Mouse (Mus musculus) myocyte (in vitro differentiated cells): ENCODE measurements around the gene Morn1.

Experiments used
- E2F4 ChIP-seq: IDR thresholded peaks from one replicate; pipeline ENCODE4 v1.6.1; 2011; ENCODE audit warnings: mild to moderate bottlenecking, control low read depth, moderate library complexity; ENCODE audit not compliant: insufficient read depth
- MAX ChIP-seq: IDR thresholded peaks from one replicate; pipeline ENCODE4 v1.6.1; 2011; ENCODE audit warnings: low read depth, mild to moderate bottlenecking, control low read depth
- MYOG ChIP-seq, 3 experiments: IDR thresholded peaks; one replicate each; pipeline ENCODE4 v1.6.1; 2011; ENCODE audit warnings: control low read depth in 2 of 3, low read depth in 2 of 3, mild to moderate bottlenecking in 2 of 3; ENCODE audit not compliant: insufficient read length in 2 of 3, control insufficient read depth in 1 of 3, insufficient read depth in 1 of 3
- POLR2A ChIP-seq: IDR thresholded peaks from one replicate; pipeline ENCODE4 v1.6.1; 2011; ENCODE audit warnings: low read depth, mild to moderate bottlenecking, control low read depth, moderate library complexity; ENCODE audit not compliant: insufficient read length
- POLR2AphosphoS2 ChIP-seq: IDR thresholded peaks from one replicate; pipeline ENCODE4 v1.6.1; 2011; ENCODE audit warnings: low read depth, control low read depth; ENCODE audit not compliant: insufficient read length
- REST ChIP-seq: IDR thresholded peaks from one replicate; pipeline ENCODE4 v1.6.1; 2011; ENCODE audit warnings: mild to moderate bottlenecking, control low read depth, moderate library complexity; ENCODE audit not compliant: insufficient read depth, insufficient read length
- SRF ChIP-seq: IDR thresholded peaks from one replicate; pipeline ENCODE4 v1.6.1; 2011; ENCODE audit warnings: low read depth; ENCODE audit not compliant: control insufficient read depth, insufficient read length
- TCF12 ChIP-seq: IDR thresholded peaks from one replicate; pipeline ENCODE4 v1.6.1; 2011; ENCODE audit warnings: mild to moderate bottlenecking, control low read depth; ENCODE audit not compliant: poor library complexity, insufficient read depth, severe bottlenecking
- USF1 ChIP-seq: IDR thresholded peaks from one replicate; pipeline ENCODE4 v1.6.1; 2011; ENCODE audit warnings: low read depth, mild to moderate bottlenecking, control low read depth, moderate library complexity

DNA sequence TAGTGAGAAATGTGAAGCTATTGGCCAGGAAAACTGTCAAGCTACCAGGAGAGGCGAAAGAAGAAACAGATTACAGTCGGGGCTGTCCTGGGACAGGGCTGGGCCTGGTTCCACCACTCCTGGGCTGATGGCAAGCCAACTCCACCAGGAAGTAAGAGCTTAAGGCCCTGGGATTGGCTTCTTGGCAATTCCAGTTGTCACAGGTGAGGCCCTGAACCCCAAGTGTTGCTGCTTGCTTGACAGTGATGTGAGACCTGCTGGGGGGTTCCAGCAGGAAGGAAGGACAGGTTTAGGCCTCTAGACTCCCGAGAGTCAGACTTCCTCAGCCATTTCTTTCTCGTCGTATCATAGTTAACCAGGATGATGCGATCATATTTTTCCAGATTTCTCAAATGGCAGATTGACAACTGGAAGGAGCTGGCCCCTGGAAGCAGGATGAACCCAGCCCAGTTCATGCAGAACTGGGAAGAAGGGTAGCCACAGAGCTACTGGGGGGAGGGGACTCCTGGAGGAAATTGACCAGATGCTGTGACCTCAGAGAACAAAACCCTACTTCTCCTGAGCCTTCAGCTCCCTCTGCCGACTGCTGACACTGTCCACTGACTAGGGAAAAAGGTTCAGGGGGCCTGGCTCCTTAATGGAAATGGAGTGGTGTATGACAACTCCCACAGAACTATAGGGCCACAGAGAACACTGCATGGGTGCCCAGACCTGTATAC is 7.2 kb downstream of the Morn1 start:
- no peak for TF ChIP-seq POLR2A
- TF ChIP-seq MAX = no peak
- no peak for TF ChIP-seq E2F4
- no peak for TF ChIP-seq TCF12
- TF ChIP-seq POLR2AphosphoS2 = no peak
- TF ChIP-seq MYOG (IDR thresholded peaks at IDR 0.05; ENCODE audit: control insufficient read depth in 1 of 3, insufficient read depth in 1 of 3, insufficient read length in 2 of 3, low read depth in 2 of 3) = no peak
- TF ChIP-seq REST = no peak
- TF ChIP-seq SRF = no peak
- TF ChIP-seq USF1 = no peak
